Mouse (Mus musculus): ENCODE results near the gene Tlx2.

DNA sequence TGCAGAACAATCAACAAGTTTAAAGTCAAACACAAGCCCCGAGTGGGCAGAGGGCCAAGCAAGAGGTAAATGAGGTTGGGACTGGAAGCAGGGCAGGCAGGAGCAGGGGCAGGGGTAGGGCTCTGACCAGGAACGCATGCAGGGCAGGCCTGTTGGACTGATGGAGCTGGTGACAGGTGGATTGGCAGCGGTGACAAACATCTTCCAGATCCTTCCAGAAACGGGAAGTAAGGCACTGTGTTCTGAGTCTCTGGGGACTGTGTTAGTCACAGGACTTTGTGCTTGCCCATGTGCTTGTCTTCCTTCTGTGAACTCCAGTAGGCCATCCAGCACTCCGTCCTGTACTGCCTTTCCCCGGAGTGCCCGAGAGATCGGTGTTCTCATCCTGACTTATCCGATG, 25.4 kb downstream of the Tlx2 start:
- TF ChIP-seq POLR2A (IDR thresholded peaks at IDR 0.05; ENCODE audit: insufficient read depth, low read depth, low read length) (no peak), CTCF (IDR thresholded peaks at IDR 0.05; ENCODE audit: insufficient read depth, low read depth, low read length) (no peak)
